Mouse (Mus musculus): ENCODE measurements around the gene Wscd2.

The Wscd2 gene

DNA sequence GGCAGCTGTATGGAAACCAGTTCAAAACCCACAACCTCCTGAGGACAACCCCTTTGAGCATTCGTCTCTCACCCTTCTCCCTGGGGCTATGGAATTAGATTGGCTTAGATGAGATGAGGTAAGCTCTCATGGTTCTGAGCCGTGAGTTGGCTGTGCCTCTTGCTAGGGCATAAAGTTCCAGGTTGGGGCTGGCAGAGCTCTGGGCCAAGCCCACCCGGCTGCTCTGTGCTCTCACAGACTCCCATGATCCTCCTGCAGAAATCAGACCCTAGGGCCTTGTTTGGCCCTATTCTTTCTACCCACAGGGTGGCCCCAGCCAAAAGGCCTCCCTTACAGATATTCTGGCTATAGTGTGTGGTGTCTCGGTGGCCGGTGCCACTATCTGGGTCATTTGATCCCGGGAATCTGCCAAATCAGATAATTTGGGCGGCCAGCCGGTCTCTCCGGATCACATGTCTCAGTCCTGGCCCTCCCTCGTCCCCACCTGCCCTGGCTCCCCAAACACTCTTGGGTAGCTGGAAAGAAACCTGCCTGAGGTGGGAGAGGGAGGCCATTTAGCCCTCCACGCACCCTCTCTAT lies 4.5 kb upstream of the Wscd2 start:
- DNase-seq (ENCODE audit: low read depth, low spot score), result no peak

DNA sequence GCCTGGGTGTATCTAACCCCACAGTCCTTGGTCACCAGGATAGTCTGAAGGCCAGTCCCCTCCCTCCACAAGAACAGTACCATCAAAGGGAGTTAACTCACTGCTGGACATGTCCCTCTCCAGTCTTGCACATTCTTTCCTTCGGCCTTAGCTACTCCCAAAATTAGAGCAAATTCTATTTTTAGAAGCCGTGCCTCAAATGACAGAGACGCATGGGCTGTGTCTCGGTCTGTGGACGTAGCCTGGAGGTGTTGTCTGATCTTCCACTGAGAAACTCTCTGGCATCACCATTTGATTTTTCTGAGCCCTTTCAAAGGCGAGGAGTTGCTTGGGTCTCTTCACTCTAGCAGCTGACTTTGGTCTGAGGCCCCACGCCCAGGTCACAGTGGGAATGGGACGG lies 2.3 kb upstream of the Wscd2 start:
- no peak for DNase-seq (ENCODE audit: low read depth, low spot score)

DNA sequence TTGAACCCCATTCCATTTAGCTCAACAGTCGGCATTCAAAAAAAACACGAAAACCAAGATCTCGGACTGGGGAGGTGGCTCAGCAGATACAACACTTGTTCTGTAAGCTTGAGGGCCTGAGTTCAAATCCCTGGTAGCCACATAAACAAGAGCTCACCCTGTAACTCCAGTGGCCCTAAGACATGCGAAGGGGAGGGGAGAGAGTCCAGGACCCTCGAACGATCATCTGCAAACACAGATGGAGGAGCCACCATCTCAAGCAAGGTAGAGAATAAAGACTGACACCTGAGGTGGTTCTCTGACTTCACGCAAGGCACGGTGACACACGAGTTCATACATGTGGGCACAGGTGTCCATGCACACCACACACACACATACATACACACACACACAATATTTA lies 516 bp upstream of the Wscd2 start:
- DNase-seq (ENCODE audit: low read depth, low spot score), result no peak

DNA sequence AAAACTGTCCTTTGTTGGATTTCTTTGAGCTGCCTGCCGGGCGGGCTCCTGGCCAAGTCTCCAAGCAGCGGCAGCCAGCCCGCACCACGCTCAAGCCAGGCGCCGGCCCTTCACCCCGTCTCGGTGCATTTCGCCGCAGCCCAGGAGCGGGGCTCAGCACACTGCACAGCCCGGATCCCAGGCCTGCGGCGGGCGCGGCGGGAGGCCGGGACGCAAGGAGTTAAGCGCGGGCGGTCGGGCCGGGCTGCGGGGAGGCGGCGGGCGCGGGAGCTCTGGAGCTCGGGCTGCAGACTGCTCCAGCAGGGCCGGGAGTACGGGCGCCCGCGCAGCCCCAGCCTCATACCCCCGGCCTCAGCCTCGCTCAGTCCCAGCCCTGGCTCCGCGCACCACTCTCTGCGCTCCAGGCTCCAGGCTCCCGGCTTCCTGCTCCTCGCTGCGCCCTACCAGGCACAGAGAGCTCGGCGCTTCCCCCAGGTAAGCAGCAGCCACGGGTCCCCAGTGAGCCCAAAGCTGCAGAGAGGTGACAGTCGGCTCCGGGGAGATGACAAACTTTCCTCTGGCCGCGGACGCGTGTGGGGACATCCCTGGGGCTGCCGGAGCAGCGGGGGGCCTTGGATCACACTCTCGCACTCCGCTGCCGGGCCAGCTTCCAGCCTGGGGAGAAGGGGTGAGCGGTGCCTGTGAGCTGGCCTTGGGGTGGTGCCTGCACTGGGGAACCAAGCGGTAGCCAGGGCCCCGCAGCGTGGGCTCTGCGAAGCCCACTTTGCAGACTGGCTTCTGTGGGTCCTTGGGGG lies 531 bp downstream of the Wscd2 start:
- DNase-seq (ENCODE audit: low read depth, low spot score), result peak; percentile 69

DNA sequence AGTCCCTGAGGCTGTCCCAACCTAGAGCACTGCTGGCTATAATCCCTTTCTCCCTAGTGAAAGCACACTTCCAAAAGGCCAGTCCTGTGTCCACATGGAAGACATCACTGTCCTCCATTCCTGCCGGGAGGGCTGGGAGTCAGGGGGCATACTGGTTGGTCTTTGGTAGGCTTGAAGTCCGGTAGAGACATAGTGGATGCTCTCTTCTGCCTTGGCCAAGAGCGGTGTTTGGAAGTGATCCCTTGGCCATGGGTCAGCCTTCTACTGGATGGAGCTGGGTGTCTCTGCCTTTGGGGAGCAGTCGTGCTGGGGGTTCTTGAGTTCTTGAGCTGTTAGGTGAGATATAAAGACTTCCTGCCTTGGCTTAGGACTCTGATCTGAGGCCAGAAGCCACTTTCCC lies 1.4 kb downstream of the Wscd2 start:
- DNase-seq (ENCODE audit: low read depth, low spot score), result no peak

DNA sequence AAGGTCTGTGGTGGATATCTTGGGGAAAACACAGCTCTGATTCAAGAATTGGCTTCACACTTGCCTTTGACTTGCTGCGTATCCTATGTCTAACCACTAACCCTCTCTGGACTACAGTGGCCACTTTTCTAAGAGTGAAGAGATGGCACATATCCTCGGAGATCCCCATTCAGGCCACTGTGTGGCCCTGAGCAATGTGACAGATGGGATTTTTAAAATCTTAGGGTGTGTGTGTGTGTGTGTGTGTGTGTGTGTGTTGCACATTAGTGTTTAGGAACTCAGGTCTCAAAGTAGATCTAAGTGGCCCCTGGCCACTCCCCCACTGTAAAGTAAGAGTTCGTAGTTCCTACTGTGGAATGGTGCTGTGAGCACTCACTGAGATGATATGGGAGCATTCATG lies 1.9 kb downstream of the Wscd2 start:
- no peak for DNase-seq (ENCODE audit: low read depth, low spot score)

DNA sequence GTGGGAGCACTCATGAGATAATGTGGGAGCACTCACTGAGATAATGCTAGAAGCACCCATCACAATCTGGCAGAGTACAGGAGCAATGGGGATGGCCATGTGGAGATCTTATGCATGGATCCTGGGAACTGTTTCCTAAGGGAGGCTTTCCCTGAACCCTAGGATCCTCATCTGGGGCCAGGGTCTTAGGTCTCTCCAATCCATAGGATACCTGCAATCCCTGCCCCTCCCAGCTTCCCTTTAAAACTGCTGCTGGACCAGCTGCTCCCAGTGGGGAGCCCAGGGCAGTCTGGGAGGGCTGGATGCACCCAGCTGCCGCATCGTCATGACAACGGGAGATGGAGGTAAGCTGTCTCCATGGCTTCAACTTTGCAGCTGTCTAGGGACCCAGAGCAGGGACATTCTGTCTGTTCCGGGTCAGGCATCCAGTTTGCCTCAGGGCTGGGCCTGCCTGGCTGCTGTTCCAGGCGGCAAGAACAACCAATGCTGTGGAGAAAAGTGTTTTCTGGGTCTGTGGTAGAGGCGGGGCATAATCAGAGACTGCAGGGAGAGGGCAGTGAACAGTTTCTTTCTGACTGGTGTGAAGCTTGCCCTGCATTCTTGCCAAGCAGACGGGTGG lies 2.4 kb downstream of the Wscd2 start:
- peak; percentile 70 for DNase-seq (ENCODE audit: low read depth, low spot score)

DNA sequence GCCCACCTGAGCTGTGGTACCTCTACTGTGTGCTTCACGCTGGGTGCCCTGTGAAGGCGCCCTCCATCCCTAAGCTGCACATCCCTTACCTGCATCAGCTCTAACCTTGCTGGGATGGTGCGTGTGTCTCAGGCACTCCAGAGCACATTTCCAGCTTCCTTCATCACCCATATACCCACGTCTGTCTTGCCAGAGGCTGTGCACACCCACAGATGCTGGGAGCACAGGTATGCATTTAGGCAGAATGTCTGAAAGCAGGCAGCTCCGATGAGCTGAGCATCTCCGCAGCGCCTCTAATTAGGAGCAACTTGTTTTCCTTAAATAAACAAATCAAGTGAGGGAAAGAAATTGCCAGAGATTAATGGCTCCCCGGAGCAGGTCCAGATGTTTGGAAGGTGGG lies 3.9 kb downstream of the Wscd2 start:
- no peak for DNase-seq (ENCODE audit: low read depth, low spot score)

DNA sequence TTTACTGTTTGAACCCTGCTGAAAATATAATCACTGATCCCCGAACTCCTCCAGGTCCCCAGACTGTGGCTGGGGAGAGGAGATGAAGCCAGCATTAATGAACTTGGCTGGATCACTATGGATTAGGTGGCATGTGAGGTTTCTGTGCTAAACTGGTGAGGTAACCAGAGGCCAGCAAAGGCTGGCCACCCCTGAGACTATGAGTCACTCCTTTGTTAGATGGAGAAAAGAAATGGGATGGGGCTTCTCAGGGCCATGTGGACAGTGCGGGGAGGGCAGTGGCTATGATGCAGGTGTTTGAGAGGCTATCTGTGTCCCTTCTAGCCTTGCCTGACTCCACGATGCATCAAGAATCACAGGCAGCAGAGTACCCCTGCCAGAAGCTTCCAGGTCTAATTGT lies 6.8 kb downstream of the Wscd2 start:
- no peak for DNase-seq (ENCODE audit: low read depth, low spot score)

DNA sequence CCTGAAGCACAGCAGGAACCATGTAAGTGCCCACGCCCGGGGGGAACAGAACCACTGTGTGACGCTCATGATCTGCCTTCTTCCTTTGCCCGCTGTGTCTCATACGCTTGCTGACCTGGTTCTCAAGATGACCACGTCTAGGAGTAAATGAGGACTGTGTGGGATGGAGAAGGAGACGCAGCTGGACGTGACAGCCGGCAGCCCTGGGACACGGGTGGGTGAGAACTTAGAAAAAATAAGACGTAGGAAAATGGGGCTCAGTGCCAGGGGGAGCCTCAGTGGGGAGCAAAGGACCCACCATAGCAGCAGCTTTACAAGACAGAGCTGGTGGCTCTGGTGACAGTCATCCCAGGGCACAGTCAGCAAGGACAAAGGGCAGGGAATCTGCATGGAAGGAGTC lies 9.3 kb downstream of the Wscd2 start:
- DNase-seq (ENCODE audit: low read depth, low spot score), result no peak

DNA sequence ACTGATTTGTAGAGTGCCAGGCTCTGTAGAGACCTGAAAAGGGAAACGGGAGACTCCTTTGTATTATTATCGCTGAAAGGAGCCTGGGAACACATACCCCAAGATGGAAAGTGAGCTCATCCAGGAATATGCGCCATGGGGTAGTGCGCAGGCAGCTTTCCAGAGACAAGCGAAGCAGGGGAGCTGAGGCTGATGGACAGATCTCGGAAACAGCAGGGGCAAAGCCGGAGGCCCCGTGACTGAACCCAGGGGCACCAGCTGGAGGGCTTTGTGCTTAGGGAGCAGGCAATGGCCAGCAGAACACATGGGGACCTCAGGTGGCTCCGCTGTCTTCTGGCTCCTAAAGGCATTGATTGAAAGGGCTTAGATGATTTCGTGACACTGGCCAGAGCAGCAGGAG lies 13.1 kb downstream of the Wscd2 start:
- DNase-seq (ENCODE audit: low read depth, low spot score), result no peak

DNA sequence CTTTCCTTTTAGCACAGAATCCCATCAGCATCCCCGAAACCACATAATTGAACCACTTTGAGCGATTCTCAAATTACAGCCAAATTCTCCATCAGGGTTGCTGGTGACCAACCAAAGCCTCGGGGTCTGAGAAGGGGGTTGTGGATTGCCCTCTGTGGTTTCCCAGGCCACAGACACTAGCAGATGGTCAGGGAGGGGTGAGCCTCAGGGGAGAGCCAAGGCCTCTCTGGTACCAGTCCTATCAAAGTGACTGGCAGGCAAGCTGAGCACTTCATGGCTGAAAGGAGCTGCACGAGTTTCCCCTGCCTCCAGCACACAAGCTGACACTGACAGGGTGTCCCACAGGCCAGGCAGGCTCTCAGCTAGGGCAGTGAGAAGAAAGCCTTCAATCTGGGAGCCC lies 14.5 kb downstream of the Wscd2 start:
- no peak for DNase-seq (ENCODE audit: low read depth, low spot score)

DNA sequence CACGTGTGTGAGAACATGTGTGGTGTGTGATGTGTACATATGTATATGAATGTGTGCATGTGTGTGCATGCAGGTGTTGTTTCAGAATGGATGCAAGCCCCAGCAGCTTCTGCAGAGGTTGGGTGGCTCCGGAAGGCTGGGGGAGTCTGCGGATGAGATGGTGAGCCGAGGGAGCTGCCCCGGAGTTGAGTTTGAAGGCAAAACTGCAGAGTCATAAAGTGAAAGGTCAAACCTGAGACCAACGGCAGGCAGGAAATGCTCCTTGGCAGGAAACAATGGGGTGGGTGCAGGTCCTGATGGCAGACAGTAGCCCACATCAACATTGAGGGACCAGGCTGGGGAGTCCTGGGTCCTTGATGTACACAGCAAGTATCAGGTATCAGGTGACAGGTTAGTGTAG lies 15.9 kb downstream of the Wscd2 start:
- no peak for DNase-seq (ENCODE audit: low read depth, low spot score)

DNA sequence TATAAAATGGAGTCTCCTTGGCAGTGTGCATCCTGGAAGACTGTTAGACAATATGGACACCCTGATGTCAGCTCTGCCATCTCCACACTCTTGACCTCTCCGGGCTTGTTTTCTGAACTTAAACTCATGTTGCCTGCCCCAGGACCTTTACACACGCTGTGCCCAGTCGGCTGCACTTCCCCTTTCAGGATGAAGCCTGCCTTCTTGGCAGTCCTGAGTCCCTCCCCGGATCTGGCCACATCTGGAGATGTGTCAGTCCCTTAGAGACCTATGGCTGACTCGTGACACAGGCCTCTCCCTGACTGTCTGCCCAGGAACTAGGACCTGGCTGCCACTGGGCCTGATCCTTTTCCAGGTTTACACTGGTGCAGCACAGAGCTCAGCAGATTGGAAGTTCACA lies 16.6 kb downstream of the Wscd2 start:
- DNase-seq (ENCODE audit: low read depth, low spot score), result peak; percentile 89

DNA sequence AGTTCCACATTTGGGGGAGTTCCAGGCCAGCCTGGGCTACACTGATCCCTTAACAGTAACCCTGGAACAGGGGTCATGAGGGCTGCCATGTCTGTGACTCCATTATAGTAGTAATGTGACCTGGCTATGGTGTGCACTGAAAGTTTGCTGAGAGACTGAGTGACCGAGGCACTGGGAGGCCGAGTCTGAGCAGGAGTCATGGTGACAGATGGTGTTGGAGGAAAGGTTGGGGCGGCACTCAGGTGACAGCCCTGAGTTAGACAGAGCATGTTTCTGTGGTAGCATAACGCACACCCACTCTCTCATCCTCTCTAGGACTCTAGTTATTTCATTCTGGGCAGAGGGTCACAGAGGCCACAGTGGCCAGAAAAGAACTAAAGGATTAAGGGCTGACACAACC lies 19.0 kb downstream of the Wscd2 start:
- DNase-seq (ENCODE audit: low read depth, low spot score), result no peak

DNA sequence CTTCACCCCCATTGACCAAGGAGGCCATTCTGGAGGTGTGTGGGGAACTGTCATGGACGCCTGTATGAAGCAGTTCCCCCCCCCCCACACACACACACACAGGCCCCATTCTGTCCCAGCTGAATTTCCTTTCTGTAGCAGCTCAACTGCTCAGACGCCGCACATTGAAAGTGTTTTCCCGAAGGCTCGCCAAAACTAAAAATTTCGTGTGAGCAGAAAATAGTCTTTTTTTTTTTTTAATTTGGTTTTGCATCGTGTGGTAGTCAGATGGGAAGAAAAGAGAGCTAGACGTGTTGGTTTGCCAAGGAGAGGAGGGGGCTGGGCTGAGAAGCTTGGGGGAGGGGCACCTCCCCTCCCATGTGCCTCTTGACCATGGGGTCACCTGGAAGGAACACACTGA lies 23.5 kb downstream of the Wscd2 start:
- no peak for DNase-seq (ENCODE audit: low read depth, low spot score)

DNA sequence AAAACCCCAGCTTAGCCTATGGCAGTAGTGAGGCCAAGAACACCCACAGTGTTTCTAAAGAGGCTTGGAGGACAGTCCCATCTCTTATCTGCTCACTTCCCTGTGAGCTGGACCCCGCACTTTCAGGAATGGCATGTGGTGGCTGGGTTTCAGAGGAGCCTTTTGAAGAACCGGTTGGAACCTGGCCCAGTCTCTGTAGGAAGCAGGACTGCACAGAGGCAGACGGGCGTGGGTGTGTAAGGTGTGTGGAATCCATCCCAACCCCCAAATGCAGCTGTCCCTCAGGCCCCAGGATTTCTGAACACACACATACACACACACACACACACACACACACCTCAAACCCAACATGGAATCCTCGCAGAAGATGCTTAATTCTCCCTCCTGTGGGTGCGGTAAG lies 23.9 kb downstream of the Wscd2 start:
- no peak for DNase-seq (ENCODE audit: low read depth, low spot score)

DNA sequence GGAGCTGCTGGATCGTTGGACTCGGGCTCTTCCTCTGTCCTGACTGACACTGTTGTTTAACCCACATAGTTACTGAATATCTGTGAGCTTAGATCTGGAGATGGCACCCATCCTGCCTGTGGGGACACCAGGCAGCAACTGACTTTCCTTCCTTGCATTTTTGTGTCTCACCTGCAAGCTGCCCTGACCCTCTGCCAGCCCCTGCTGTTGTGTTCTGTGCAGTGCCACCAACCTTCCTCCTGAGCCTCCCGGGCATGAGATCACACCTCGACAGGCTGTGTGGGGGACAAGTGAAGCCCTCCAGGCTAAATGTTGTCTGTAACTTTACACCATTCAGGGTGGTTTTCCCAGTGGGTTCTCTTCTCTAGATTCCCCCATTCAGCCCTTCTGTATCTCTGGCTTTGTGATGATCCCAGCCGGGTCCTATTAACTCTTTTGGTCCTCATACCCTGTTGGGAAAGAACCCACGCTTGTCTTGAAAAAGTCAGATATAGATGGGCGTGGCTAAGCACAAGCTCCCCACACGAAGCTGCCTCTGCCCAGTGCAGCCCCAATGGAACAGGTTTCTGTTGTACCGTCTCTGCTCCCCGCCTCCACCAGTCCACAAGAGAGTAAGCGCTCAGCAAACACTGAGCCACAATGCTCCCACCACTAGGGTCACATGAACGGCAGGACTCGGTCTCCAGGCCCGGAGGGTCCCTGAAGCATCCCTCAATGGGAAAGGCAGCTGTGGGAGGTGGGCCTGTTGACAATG lies 26.2 kb downstream of the Wscd2 start:
- DNase-seq (ENCODE audit: low read depth, low spot score), result no peak

DNA sequence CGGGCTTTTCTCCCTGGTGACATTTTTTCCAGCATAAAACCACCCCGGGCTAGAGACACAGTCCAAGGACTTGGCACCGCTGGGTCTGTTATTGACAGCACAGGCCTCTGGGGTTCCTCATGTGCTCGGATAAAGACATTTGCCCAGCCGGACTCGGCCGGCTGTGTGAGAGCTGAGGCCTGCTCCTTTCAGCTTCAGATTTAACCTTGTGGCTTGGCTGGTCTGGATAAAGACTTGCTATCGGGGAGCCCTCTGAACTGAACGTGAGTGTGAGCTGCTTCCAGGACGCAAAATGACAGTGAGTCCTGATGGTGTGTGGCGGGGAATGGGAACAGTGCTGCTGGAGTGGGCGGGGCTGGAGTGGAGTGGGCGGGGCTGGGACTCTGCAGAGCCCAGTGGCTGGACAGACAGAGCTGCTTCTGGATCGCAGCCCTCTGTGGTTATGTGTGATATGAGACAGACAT lies 26.8 kb downstream of the Wscd2 start:
- peak; percentile 62 for DNase-seq (ENCODE audit: low read depth, low spot score)

DNA sequence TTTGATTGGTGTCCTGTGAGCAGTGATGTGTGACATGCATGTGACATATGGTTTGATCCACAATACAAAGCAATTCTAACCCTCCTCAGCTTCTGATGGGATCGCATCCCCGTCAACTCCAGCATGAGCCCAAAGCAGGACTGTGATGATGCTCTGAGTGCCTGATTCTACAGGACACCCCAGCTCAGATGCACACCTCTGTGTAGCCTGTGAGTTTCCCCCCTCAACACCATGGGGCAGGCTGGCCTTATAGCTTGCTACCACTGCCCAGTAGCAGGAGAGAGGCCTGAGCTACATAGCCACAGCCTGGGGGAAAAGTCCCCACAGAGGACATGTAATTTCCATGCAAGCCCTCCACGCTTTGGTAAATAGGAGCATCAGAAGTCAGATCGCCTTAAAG lies 27.3 kb downstream of the Wscd2 start:
- no peak for DNase-seq (ENCODE audit: low read depth, low spot score)

DNA sequence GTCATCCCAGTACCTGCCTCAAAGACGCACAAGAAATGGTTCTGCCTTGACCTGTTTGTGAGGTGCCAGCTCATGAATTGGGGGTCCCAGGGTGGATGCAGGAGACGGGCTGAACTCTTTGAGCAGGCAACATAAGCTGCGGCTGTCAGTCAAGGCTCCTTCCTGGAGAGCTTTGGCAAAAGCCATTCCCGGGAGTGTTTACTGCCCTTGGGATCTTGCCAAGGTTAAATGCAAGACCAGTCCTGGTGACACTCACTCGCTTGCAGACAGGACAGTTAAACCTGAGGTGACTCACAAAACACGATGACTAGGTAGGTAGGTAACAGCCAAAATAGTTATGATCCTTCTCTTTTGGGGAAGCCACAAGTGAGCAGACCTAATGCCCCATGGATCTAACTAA lies 30.9 kb downstream of the Wscd2 start:
- no peak for DNase-seq (ENCODE audit: low read depth, low spot score)

DNA sequence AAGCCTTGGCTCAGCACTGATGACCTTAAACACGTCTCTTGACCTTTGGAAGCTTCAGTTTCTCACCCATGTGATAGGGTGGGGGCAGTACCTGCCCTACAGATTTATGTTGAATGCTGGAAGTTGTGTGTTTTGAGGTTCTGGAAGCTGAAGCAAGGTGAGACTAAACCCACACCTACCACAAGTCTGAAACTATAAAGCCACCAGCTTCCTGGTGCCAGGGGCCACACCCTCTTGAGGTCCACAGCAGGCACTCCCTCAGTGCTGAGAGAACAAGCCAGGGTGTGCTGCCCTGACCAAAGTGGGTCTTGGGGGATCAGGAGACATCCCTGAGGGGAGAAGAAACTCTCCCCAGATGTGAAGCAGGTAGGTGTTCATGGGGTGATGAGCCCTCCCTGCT lies 48.7 kb downstream of the Wscd2 start:
- no peak for DNase-seq (ENCODE audit: low read depth, low spot score)
